Comparison of ENCODE assay signal across 8 mouse cellular contexts in the genomic region with DNA sequence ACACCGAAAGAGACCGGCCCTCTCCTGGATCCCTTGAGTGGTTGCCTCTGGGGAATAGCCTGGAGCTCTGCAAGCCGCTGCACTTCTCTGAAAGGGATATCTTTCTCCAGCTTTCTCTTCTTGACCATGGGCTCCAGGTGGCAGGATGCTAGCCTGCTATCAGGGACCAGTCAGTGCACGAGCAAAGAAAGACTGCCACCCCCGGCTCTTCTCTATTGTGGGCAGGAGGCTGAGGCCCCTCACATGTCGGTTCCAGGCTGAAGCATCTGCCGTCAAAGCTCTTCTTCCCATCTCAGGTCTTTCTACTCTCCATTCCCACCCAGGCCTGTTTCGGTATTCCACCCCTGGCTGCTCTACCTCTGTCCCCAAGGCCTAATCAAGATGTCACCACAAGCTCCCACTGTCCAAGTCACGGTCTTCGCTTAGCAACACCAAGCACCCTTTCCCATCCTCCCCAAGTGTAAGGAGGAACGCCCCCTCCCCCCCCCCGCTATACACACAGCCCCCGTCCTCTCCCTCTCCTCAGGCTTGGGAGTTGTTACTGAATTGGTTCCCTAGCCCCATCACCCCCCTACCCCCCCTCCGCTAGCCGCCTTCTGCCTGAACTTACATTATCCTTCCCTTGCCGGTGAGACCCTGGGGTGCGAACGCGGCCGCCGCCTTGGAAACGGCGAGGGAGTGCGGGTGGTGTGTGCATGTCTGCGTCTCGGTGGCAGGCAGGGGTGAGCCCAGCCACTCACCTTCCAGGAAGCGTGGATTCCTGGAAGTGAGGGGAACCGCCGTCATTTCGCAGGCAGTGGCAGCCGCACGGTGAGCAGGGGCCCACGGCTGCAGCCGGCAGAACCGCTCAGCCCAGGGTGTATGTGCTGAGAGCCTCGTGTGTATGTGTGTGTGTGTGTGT. TPM values are rescaled to one million over a fixed set of nuclear protein-coding genes. Genes with fewer than 3 reads are reported as not detected.
DNase-seq lines count a peak whose midpoint lies in the region.

A gene (minus strand): TSS at position 881 of the 901 bp plus-strand sequence.

- DNase-seq in lung, adult 18-20 months: peak; percentile 37 to 45
- DNase-seq in lung, postnatal 25 days (ENCODE audit: low spot score): no peak
- peak; percentile 71 to 76 for DNase-seq in cerebellum, postnatal 14 days
- DNase-seq in gastrocnemius, postnatal 10 days: peak; percentile 34
- DNase-seq in kidney, adult 9 months: peak; percentile 26
- peak; percentile 61 for DNase-seq in liver
- DNase-seq in naive thymus-derived CD4-positive, alpha-beta T cell, adult 2 months (ENCODE audit: low read depth): peak; percentile 77
- peak; percentile 57 for DNase-seq in thymus, postnatal 25 days

RNA-seq across cellular contexts. Expression of the gene that starts here (rescaled TPM):
- total RNA-seq in gastrocnemius, postnatal 10 days (2021): under 1 TPM; 0.54 to 0.63 TPM

Comparison
In these comparisons a context has a peak if more than half of its experiments do, and no peak if none do; other contexts are left out.
1. Peak in DNase-seq in gastrocnemius, postnatal 10 days; RNA of the gene not detected or under 1 TPM.